Mouse (Mus musculus) embryonic fibroblast, embryonic 13.5 days (primary cell): ENCODE results near the gene Entpd2. TPM values are rescaled to one million over a fixed set of nuclear protein-coding genes. Genes with fewer than 3 reads are reported as not detected.
A peak's percentile ranks its signal among the peaks of the same experiment; 100 is the strongest.

ENCODE experiments used
- H3K27ac ChIP-seq: 2 replicates; pipeline ENCODE4 v1.5.1; 2012; ENCODE audit warnings: low read length, control low read depth, inconsistent platforms; ENCODE audit not compliant: insufficient read depth
- H3K4me1 ChIP-seq: 2 replicates; pipeline ENCODE4 v1.6.1; 2011; ENCODE audit warnings: low read length; ENCODE audit not compliant: control insufficient read depth, insufficient read depth
- H3K4me3 ChIP-seq: 2 replicates; pipeline ENCODE4 v1.5.1; 2011; ENCODE audit warnings: mild to moderate bottlenecking, control low read depth, low read length; ENCODE audit not compliant: insufficient read depth
- CTCF ChIP-seq: IDR thresholded peaks from 2 replicates; pipeline ENCODE4 v1.5.1; 2011; ENCODE audit warnings: mild to moderate bottlenecking, control low read depth, low read length, moderate library complexity, borderline replicate concordance; ENCODE audit not compliant: insufficient read depth
- POLR2A ChIP-seq: IDR thresholded peaks from 2 replicates; pipeline ENCODE4 v1.6.1; 2011; ENCODE audit warnings: low read depth, mild to moderate bottlenecking, control low read depth, low read length, moderate library complexity
- polyA plus RNA-seq: library from polyadenylated mRNA; stranded (reverse); fragments of >200 nt; gene quantifications from 2 replicates; pipeline ENCODE4 v1.2.4, GENCODE M21; 2011; ENCODE audit warnings: low read depth; ENCODE audit not compliant: missing spikeins, insufficient read length

Gene Entpd2
- 0.33 and 2.2 TPM in 2 replicates for polyA plus RNA-seq

DNA sequence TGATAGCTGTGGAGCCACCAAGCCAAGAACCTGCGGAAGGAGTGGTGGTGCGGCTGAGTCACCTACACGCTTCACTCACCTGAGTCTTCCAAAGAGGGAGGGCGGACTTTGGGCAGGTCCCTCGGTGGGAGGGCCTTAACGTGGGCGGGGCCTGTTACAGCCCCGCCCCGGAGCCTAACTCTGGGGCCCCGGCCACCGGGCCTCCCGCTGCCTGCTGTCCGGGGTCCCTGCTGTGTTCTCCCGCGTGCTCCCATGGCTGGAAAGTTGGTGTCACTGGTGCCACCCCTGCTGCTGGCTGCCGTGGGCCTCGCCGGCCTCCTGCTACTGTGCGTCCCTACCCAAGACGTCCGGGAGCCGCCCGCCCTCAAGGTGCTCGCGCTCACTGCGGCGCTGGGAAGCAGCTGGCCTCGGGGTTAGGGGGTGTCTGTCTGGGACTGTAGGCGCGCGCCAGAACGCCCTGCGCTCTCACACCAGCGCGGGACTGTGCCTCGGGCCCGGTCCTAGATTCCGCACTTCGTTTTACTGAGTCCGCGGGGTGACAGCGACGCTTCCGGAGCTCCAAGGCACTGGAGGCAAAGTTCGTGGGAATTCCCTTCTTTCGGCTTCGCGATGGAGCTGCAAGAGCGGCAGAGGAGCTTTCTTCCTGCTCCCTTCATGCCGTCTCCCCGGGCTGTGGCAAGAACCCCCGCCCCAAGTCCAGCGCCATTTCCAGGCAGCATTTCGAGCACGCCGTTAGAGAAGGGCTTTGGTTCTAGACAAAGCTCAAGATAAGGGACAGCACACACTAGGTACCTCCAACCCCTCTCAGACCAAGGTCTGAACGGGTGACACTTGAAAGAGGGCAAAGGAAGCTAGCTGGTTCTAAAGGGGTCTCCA, at the start of gene Entpd2:
Gene Entpd2, plus strand, starts transcription at position 154 of the 876 bp plus-strand sequence.
- TF ChIP-seq POLR2A (no peak), CTCF (no peak)
- peak within 1 kb of the TSS; percentile 13; the same call in 1 of the 2 replicates for H3K4me3 ChIP-seq
- no peak within 1 kb of the TSS for H3K27ac ChIP-seq
- peaks cover 9% of the 10 kb centered on the region for H3K4me1 ChIP-seq

DNA sequence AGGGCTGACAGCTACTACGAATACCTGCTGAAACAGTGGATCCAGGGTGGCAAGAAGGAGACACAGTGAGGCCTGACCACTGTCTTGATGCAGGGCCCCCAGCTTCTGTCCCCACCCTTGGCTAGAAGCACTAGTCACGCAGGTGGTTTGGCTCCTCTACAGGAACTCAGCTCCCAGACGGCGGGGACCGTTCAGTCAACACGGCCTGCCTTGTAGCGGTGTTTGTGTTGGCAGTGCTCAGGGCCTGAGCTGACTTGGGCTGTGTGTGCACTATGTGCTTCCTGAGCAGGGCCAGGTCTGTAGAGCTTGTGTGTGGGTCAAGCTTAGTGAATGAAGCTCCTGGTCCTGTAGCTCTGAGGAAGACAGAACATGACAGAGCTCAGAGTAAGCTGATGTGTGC, 47.5 kb upstream of the Entpd2 start:
- no peak for TF ChIP-seq POLR2A
- no peak for TF ChIP-seq CTCF
- Histone ChIP-seq H3K4me3 (no peak overlapping the region), H3K4me1 (no peaks in the 10 kb centered on the region), H3K27ac (no peak overlapping the region)

DNA sequence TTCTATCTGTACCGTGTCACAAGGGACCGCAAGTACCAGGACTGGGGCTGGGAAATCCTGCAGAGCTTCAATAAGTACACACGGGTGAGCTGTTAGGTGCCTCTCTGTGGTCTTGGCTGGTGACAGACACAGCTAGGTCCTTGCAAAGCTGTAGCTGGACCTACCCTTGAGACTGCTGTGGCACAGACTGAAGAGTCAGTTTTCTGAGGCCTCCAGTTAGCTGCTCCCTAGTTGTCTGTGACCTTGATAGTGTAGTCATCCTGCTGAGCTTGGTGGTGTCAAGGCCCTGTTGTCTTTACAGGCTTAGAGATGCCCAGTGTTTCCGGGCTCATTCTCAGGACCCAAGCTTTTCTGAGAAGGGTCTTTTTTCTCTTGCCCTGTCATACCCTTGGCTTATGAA, 46.2 kb upstream of the Entpd2 start:
- TF ChIP-seq CTCF (no peak), POLR2A (no peak)
- H3K27ac ChIP-seq, result no peak overlapping the region
- no peaks in the 10 kb centered on the region for H3K4me1 ChIP-seq
- H3K4me3 ChIP-seq, result no peak overlapping the region

DNA sequence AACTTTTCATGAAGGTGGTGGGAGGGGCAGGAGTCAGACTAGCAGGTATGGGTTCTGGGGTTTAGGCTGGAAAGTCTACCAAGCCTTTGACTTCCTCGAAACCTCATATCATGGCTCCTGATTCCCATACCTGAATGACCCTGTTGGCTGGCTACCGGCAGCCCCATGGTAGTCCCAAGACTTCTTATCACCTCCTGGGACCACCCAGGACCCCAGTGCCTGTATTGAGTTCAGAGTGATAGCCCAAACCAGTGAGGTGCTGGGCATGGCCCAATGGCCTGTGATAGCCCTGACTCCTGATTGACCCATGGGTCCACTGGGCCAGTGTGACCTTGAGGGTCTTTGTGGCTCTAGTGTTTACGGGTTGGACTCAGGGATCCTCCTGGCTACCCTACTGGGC, 45.0 kb upstream of the Entpd2 start:
- Histone ChIP-seq H3K4me1 (no peaks in the 10 kb centered on the region), H3K4me3 (no peak overlapping the region)
- no peak for TF ChIP-seq CTCF
- TF ChIP-seq POLR2A, result no peak

DNA sequence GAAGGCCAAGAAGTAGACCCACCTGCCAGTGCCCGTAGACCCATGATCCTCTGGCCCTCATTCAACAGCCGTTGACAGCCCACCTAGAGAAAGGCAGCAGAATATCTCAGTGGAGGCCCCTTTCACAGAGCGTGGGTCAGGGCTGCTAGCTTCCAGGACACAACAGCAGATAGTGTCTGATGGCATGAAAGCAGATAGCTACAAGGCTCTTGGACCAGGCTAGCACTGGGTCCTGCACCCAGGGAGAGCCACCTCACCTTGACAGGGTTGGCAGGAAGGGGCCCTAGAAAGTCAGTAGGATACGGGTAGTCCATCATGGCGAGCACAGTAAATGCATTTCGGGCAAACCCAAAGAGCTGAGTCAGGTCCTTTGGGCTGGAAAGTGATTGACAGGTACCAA, 41.5 kb upstream of the Entpd2 start:
- no peak overlapping the region for H3K27ac ChIP-seq
- no peak overlapping the region for H3K4me3 ChIP-seq
- TF ChIP-seq CTCF, result no peak
- no peak for TF ChIP-seq POLR2A
- peaks cover 2% of the 10 kb centered on the region; the same call in 1 of the 2 replicates for H3K4me1 ChIP-seq

More for the DNA sequence above, 45.0 kb upstream of the Entpd2 start:
- no peak overlapping the region for H3K27ac ChIP-seq

DNA sequence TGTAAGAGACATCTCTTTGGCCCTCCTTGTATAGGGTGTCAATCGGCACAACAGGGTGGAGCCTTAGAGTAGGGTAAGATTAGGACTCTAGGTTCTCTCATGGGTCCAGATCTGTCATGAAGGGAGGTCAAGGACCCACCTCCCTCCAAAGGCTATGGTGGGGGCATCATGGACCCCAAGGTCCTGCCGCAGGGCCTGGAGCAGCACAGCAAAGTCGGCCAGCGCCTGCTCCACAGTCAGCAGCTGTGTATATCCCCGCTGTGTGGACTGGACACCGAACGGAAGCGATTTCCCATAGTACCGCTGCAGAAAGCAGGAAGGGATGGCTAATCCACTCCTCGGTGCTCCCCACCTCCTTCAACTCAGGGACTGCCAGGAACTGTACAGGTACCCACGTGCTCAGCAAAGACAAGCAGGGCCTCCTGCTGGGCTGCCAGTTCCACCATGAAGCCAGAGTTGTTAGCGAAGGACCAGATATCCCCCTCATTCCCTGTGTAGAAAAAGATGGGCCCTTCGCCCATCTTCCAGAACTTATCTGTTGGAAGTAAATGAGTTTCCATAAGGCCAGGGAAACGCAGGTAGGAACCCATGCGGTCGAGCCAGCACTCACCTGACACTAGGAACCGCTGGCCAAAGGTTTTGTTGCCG, 40.1 kb upstream of the Entpd2 start:
- TF ChIP-seq CTCF (no peak), POLR2A (no peak)
- Histone ChIP-seq H3K4me1 (peaks cover 2% of the 10 kb centered on the region; the same call in 1 of the 2 replicates), H3K4me3 (peak overlapping the region; percentile 68), H3K27ac (no peak overlapping the region)

DNA sequence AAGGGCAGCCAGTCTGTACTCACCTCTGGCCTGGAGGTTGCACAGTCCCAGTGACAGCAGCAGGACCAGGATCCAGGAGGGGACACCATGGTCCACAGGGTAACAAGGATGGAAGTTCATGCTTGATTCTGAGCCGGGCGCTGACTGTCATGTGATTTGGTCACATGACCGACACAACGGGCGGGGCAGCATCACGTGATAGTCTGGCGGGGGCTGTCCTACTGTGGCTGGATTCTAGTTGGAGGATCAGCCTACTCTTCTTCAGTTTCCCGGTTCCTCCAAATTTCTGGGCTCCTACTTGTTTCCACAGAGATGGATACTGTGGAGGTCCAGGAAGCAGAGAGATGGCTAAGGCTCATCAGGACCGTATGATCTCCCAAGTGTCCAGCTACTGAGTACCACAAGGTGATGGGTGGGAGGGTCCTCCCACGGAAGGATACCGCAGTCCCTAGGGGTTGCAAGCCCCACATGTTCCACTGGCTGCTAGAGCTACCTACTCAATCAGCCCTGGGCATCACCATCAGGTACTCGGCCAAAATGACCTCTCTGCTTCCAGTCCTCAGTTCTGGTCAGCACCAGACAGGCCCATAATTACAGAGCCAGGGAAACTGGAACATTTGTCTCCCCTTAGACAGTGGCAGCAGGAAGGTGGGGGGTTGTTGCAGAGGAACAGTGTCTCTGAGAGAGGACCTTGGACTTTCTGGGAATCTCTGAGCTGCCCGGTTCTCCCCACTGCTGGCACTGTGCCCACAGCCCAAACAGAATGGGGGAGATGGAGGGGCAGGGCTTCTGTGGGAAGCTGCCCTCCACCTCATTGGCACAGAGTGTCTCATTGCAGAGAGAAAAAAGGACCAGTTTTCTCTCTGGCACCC, 39.2 kb upstream of the Entpd2 start, which contains the start of gene Dpp7:
Gene Dpp7, minus strand, starts transcription at position 152 of the 872 bp plus-strand sequence.
- Histone ChIP-seq H3K4me1 (peaks cover 2% of the 10 kb centered on the region; the same call in 1 of the 2 replicates), H3K27ac (no peak within 1 kb of the TSS), H3K4me3 (peak within 1 kb of the TSS; percentile 68)
- no peak for TF ChIP-seq CTCF
- peak; percentile 63 for TF ChIP-seq POLR2A

DNA sequence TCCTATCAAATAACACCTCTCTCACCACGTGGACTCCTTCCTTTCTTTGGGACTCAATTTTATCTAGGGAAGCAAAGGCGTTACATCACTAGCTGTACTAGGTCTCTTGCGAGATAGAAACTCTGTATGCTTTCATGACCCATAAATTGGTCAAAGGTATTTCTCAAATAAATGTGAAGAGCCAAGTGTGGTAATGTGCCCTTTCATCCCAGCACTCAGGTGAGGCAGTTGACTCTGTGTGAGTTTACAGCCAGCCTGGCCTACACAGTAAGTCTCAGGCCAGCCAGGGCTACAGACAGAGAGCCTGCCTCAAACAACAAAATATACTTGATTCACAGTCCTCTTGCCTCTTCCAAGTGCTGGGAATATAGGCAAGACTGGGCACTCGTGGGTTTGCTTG, 35.8 kb upstream of the Entpd2 start:
- H3K27ac ChIP-seq, result no peak overlapping the region
- peaks cover 11% of the 10 kb centered on the region; the same call in 1 of the 2 replicates for H3K4me1 ChIP-seq
- no peak for TF ChIP-seq CTCF
- no peak for TF ChIP-seq POLR2A
- H3K4me3 ChIP-seq, result no peak overlapping the region
